Mouse (Mus musculus) lung, adult 2 months (tissue): ENCODE results near the gene Ces1e.

Source experiments
- CTCF ChIP-seq: fragments of 200-500 bp; IDR thresholded peaks from 2 replicates; pipeline ENCODE4 v1.5.1; 2011; ENCODE audit warnings: mild to moderate bottlenecking, low read length, control low read depth; ENCODE audit not compliant: insufficient read depth
- POLR2A ChIP-seq: fragments of 200-500 bp; IDR thresholded peaks from 2 replicates; pipeline ENCODE4 v1.6.1; 2011; ENCODE audit warnings: low read depth, mild to moderate bottlenecking, control low read depth, low read length, borderline replicate concordance; ENCODE audit errors: extremely low read depth

GRCm38 (mm10) chr8:93239884-93240283, 10.5 kb upstream of the Ces1e start:
- TF ChIP-seq POLR2A (no peak), CTCF (no peak)
